Mouse (Mus musculus): ENCODE data around the gene Syf2.
A peak's percentile ranks its signal among the peaks of the same experiment; 100 is the strongest.

Gene Syf2

GRCm38 (mm10) chr4:134967887-134968604, 37.3 kb downstream of the Syf2 start:
- no peak for DNase-seq (ENCODE audit: extremely low read depth, insufficient read length, low spot score)

- no peak for DNase-seq (ENCODE audit: extremely low read depth, insufficient read length, low spot score)
Observed at GRCm38 (mm10) chr4:134968605-134968976, 37.9 kb downstream of the Syf2 start.

- DNase-seq (ENCODE audit: extremely low read depth, insufficient read length, low spot score): peak; percentile 76
Observed at GRCm38 (mm10) chr4:134975261-134975928, 44.7 kb downstream of the Syf2 start.

GRCm38 (mm10) chr4:134975929-134976308, 45.2 kb downstream of the Syf2 start:
- no peak for DNase-seq (ENCODE audit: extremely low read depth, insufficient read length, low spot score)

GRCm38 (mm10) chr4:134978930-134979329, 48.2 kb downstream of the Syf2 start:
- no peak for DNase-seq (ENCODE audit: extremely low read depth, insufficient read length, low spot score)

GRCm38 (mm10) chr4:134981959-134982431, 51.3 kb downstream of the Syf2 start:
- no peak for DNase-seq (ENCODE audit: extremely low read depth, insufficient read length, low spot score)

GRCm38 (mm10) chr4:134983136-134983535, 52.4 kb downstream of the Syf2 start:
- peak; percentile 35 for DNase-seq (ENCODE audit: extremely low read depth, insufficient read length, low spot score)

- no peak for DNase-seq (ENCODE audit: extremely low read depth, insufficient read length, low spot score)
Observed at GRCm38 (mm10) chr4:134984555-134984954, 53.9 kb downstream of the Syf2 start.

GRCm38 (mm10) chr4:134985626-134986335, 55.1 kb downstream of the Syf2 start:
- no peak for DNase-seq (ENCODE audit: extremely low read depth, insufficient read length, low spot score)

- peak; percentile 77 for DNase-seq (ENCODE audit: extremely low read depth, insufficient read length, low spot score)
Observed at GRCm38 (mm10) chr4:134986336-134986635, 55.6 kb downstream of the Syf2 start.

GRCm38 (mm10) chr4:134986963-134987362, 56.3 kb downstream of the Syf2 start:
- no peak for DNase-seq (ENCODE audit: extremely low read depth, insufficient read length, low spot score)

All from 3134 (cell line).